ENCODE assay signal across 29 mouse cellular contexts in genomic region chr19:24689531-24689930, GRCm38 (mm10). TPM values are rescaled to one million over a fixed set of nuclear protein-coding genes. Genes with fewer than 3 reads are reported as not detected.
DNase-seq lines count a peak whose midpoint lies in the region; ATAC-seq lines count a peak whose summit lies in the region.
"Had no signal": no experiment of that assay in that cellular context is flagged by ENCODE, and none has a peak within 500 bp of the region (broad histone marks: within the 10 kb centered on the region; RNA-seq: fewer than 3 reads in every experiment).

No protein-coding gene starts in this region.

- no peaks in the 10 kb centered on the region for H3K4me1 ChIP-seq in kidney, embryonic 15.5 days
- H3K4me1 ChIP-seq: embryonic facial prominence, embryonic 10.5 days; embryonic facial prominence, embryonic 13.5 days; forebrain, embryonic 10.5 days; forebrain, embryonic 13.5 days had no signal

- H3K27me3 ChIP-seq in kidney, embryonic 15.5 days: no peaks in the 10 kb centered on the region
- H3K27me3 ChIP-seq: embryonic facial prominence, embryonic 13.5 days; forebrain, embryonic 13.5 days; heart, embryonic 13.5 days had no signal

- ATAC-seq in kidney, embryonic 15.5 days (replicated peaks; ENCODE audit: low FRiP score): no peak
- ATAC-seq: CD4-positive, CD25-positive, alpha-beta regulatory T cell, adult 4 months; forebrain, embryonic 13.5 days; forebrain, embryonic 16.5 days; hindbrain, postnatal 0 days had no signal

- no peak overlapping the region for H3K9ac ChIP-seq in kidney, embryonic 15.5 days
- H3K9ac ChIP-seq: embryonic facial prominence, embryonic 13.5 days; forebrain, embryonic 13.5 days; heart, embryonic 13.5 days; hindbrain, embryonic 14.5 days had no signal

- 93% methylated on average over 4 of the region's 4 CpGs for WGBS in kidney, embryonic 15.5 days

- H3K9me3 ChIP-seq in kidney, embryonic 15.5 days (replicated peaks): no peaks in the 10 kb centered on the region
- H3K9me3 ChIP-seq: embryonic facial prominence, embryonic 10.5 days; embryonic facial prominence, embryonic 13.5 days; forebrain, embryonic 10.5 days; forebrain, embryonic 13.5 days; heart, embryonic 10.5 days; heart, embryonic 13.5 days had no signal

- H3K27ac ChIP-seq in kidney, embryonic 15.5 days: no peak overlapping the region
- H3K27ac ChIP-seq: embryonic facial prominence, embryonic 10.5 days; embryonic facial prominence, embryonic 13.5 days; forebrain, embryonic 10.5 days; forebrain, embryonic 13.5 days; heart, adult 2 months; heart, embryonic 10.5 days; heart, embryonic 13.5 days; hindbrain, embryonic 14.5 days; hindbrain, postnatal 0 days had no signal

- no peak overlapping the region for H3K4me2 ChIP-seq in kidney, embryonic 15.5 days
- H3K4me2 ChIP-seq: embryonic facial prominence, embryonic 13.5 days; forebrain, embryonic 13.5 days; heart, embryonic 13.5 days; hindbrain, embryonic 14.5 days had no signal

- DNase-seq in kidney, adult 18-20 months: peak; percentile 49
- DNase-seq in kidney, postnatal 14 days: no peak
- DNase-seq in kidney, adult 9 months: peak; percentile 77
- DNase-seq in adipocyte (ENCODE audit: low spot score): peak; percentile 8
- no peak for DNase-seq in B cell, adult 2 months
- DNase-seq: adrenal gland, adult 8-10 months; adrenal gland, postnatal 25 days; cerebellum, adult 11-12 months; cerebellum, adult 8-10 months; cerebellum, postnatal 10 days; cerebellum, postnatal 36 days; embryo, embryonic 11 days; gastrocnemius, postnatal 10 days; gastrocnemius, postnatal 36 days; heart, adult 2 months; heart, postnatal 14 days; heart, postnatal 4 days had no signal

- no peak overlapping the region for H3K4me3 ChIP-seq in kidney, embryonic 15.5 days (replicated peaks)
- H3K4me3 ChIP-seq: embryonic facial prominence, embryonic 10.5 days; embryonic facial prominence, embryonic 13.5 days; erythroblast, embryonic 14.5 days; forebrain, embryonic 10.5 days; forebrain, embryonic 13.5 days; heart, adult 2 months; heart, embryonic 10.5 days; heart, embryonic 13.5 days had no signal

- no peaks in the 10 kb centered on the region for H3K36me3 ChIP-seq in kidney, embryonic 15.5 days
- H3K36me3 ChIP-seq: embryonic facial prominence, embryonic 10.5 days; embryonic facial prominence, embryonic 13.5 days; forebrain, embryonic 10.5 days had no signal

RNA-seq across cellular contexts. Expression of gene Tmem252, which starts 15.7 kb away (rescaled TPM):
- 5.8 and 5.9 TPM in 2 replicates for polyA plus RNA-seq in kidney, embryonic 15.5 days (2015; fragmentation: Nextera tagmentation; extraction: Ambion mirVana)
- polyA plus RNA-seq: CD4-positive, CD25-positive, alpha-beta regulatory T cell, adult 4 months; erythroblast, embryonic 14.5 days had no signal

Comparison
In these comparisons a context has a peak if more than half of its experiments do, and no peak if none do; other contexts are left out.
1. DNase-seq: peak in kidney, adult 18-20 months (single experiment), kidney, adult 9 months (single experiment) and adipocyte (single experiment); none in kidney, postnatal 14 days (single experiment) and B cell, adult 2 months (0 of 2).